Mouse (Mus musculus) limb, embryonic 10.5 days (tissue): Measurements from ENCODE around the gene Mpdz. TPM values are rescaled to one million over a fixed set of nuclear protein-coding genes. Genes with fewer than 3 reads are reported as not detected.

Experiments
- DNase-seq: peaks from one replicate; pipeline ENCODE4 v3.0.0-alpha.2; 2017; ENCODE audit warnings: low spot score
- H3K27ac ChIP-seq: fragments of 300-500 bp; sonication (generic); 2 replicates; pipeline ENCODE4 v1.5.1; 2016; ENCODE audit warnings: mild to moderate bottlenecking
- H3K27me3 ChIP-seq: fragments of 300-500 bp; sonication (generic); 2 replicates; pipeline ENCODE4 v1.6.1; 2016; ENCODE audit warnings: low read depth, mild to moderate bottlenecking; ENCODE audit not compliant: poor library complexity, severe bottlenecking
- H3K36me3 ChIP-seq: fragments of 300-500 bp; sonication (generic); 2 replicates; pipeline ENCODE4 v1.6.1; 2016; ENCODE audit warnings: mild to moderate bottlenecking, moderate library complexity
- H3K4me1 ChIP-seq: fragments of 300-500 bp; sonication (generic); 2 replicates; pipeline ENCODE4 v1.6.1; 2016
- H3K4me3 ChIP-seq: fragments of 300-500 bp; sonication (generic); 2 replicates; pipeline ENCODE4 v1.5.1; 2016; ENCODE audit warnings: mild to moderate bottlenecking, moderate library complexity
- H3K9me3 ChIP-seq: fragments of 300-500 bp; sonication (generic); replicated peaks from 2 replicates; pipeline ENCODE4 v1.6.1; 2016; ENCODE audit warnings: mild to moderate bottlenecking
- WGBS: fragments of 180-500 bp; shearing (Covaris S2); methylation state at CpG from one replicate; pipeline ENCODE4 v1.1.7; 2016; 5-methylcytosine and 5-hydroxymethylcytosine counted together
- polyA plus RNA-seq: library from polyadenylated mRNA; unstranded; fragments of >200 nt; fragmentation: Nextera tagmentation; extraction: Ambion mirVana; gene quantifications from 2 replicates; pipeline ENCODE4 v1.2.1, GENCODE M21; 2016

The Mpdz gene
- polyA plus RNA-seq, 1 experiment from 2014 or later = 44.5 TPM

- no peak overlapping the region for H3K27ac ChIP-seq
- no peaks in the 10 kb centered on the region for H3K9me3 ChIP-seq
- H3K36me3 ChIP-seq = peaks cover 56% of the 10 kb centered on the region
- no peak for DNase-seq
- no peaks in the 10 kb centered on the region for H3K27me3 ChIP-seq
- H3K4me3 ChIP-seq = no peak overlapping the region
- WGBS = 93% methylated on average over 10 of the region's 10 CpGs
- no peaks in the 10 kb centered on the region for H3K4me1 ChIP-seq
These were observed 134.9 kb downstream of the Mpdz start for GRCm38 (mm10) chr4:81307596-81308265.

DNA sequence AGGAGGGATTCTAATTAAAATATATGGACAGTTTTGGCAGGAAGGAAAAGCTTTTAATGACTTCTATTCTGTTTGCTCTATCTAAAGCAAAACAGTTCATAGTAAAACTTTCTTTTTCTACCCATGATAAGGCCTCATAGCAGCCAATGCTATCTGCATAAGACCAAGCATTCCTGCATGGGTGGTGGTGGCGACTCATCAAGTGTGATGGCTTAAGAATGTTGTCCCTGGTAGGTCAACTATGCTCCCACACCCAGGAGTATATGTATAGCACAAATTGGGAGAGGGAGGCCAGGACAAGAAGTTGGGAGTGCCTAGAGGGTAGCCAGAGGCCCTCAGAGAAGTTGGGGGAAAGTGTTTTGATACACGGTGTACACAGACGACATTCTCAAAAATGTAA is 140.6 kb downstream of the Mpdz start:
- 95% methylated on average over 3 of the region's 3 CpGs for WGBS
- peaks cover 61% of the 10 kb centered on the region for H3K36me3 ChIP-seq

DNA sequence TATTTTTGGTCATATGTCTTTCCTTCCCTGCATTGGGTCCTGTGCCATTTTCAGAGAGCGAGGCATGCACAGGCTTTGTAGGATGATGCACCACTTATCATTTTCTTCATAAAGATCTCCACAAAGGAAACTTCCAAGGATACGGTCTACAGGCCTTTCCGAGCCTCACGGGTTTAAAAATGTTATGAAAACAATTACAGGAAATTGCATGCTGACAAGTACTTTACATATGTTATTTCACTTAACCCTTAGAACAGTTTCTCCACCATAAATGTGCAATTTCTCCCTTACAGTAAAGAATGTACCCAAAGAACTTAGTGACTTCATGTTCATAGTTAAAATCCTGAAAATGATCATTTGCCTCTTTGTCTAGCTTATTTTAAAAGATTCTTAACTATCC is 144.2 kb downstream of the Mpdz start:
- no peaks in the 10 kb centered on the region for H3K9me3 ChIP-seq
- 86% methylated on average over 4 of the region's 4 CpGs for WGBS
- no peaks in the 10 kb centered on the region for H3K27me3 ChIP-seq
- peaks cover 63% of the 10 kb centered on the region for H3K36me3 ChIP-seq
- no peak overlapping the region for H3K27ac ChIP-seq
- H3K4me1 ChIP-seq = no peaks in the 10 kb centered on the region
- no peak overlapping the region for H3K4me3 ChIP-seq
- DNase-seq = no peak

More for the DNA sequence above, 140.6 kb downstream of the Mpdz start:
- Histone ChIP-seq H3K27me3 (no peaks in the 10 kb centered on the region), H3K4me1 (no peaks in the 10 kb centered on the region), H3K9me3 (no peaks in the 10 kb centered on the region), H3K27ac (no peak overlapping the region), H3K4me3 (no peak overlapping the region)
- no peak for DNase-seq

GRCm38 (mm10) chr4:81293309-81293708 is 149.3 kb downstream of the Mpdz start:
- no peak overlapping the region for H3K27ac ChIP-seq
- peaks cover 76% of the 10 kb centered on the region for H3K36me3 ChIP-seq
- H3K4me1 ChIP-seq = no peaks in the 10 kb centered on the region
- no peak overlapping the region for H3K4me3 ChIP-seq
- no peaks in the 10 kb centered on the region for H3K9me3 ChIP-seq
- H3K27me3 ChIP-seq = no peaks in the 10 kb centered on the region
- no peak for DNase-seq

DNA sequence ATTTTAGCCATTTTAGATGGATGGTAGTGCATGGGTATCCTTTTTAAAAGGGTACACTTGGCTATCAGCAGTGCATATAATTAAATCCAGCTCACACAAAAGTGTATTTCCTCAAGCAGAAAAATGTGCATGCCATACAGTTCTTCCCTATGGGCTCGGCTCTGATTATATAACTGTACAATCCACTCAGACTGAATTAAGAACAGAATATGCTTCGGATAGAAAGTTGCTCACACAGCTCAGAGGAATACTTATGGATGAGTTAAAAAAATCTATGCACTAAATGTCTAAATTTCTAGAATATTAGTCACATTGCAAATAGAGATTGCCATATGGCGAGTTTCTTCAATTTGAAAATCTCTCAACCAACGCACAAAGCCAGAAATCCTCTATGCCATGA is 157.1 kb downstream of the Mpdz start:
- DNase-seq = no peak
- Histone ChIP-seq H3K4me3 (no peak overlapping the region), H3K36me3 (peaks cover 83% of the 10 kb centered on the region)

GRCm38 (mm10) chr4:81283611-81284010 is 159.0 kb downstream of the Mpdz start:
- Histone ChIP-seq H3K4me1 (no peaks in the 10 kb centered on the region), H3K9me3 (no peaks in the 10 kb centered on the region), H3K36me3 (peaks cover 83% of the 10 kb centered on the region), H3K27me3 (no peaks in the 10 kb centered on the region), H3K4me3 (no peak overlapping the region), H3K27ac (no peak overlapping the region)
- 95% methylated on average over 3 of the region's 3 CpGs for WGBS
- no peak for DNase-seq

More for the DNA sequence above, 157.1 kb downstream of the Mpdz start:
- Histone ChIP-seq H3K27ac (no peak overlapping the region), H3K9me3 (no peaks in the 10 kb centered on the region), H3K27me3 (no peaks in the 10 kb centered on the region), H3K4me1 (no peaks in the 10 kb centered on the region)
- WGBS = 93% methylated on average over 4 of the region's 4 CpGs

- Histone ChIP-seq H3K9me3 (no peaks in the 10 kb centered on the region), H3K4me1 (no peaks in the 10 kb centered on the region), H3K27ac (no peak overlapping the region), H3K36me3 (peaks cover 84% of the 10 kb centered on the region), H3K4me3 (no peak overlapping the region), H3K27me3 (no peaks in the 10 kb centered on the region)
- DNase-seq = no peak
- WGBS = 92% methylated on average over 6 of the region's 6 CpGs
These were observed 159.5 kb downstream of the Mpdz start for GRCm38 (mm10) chr4:81283081-81283480.

DNA sequence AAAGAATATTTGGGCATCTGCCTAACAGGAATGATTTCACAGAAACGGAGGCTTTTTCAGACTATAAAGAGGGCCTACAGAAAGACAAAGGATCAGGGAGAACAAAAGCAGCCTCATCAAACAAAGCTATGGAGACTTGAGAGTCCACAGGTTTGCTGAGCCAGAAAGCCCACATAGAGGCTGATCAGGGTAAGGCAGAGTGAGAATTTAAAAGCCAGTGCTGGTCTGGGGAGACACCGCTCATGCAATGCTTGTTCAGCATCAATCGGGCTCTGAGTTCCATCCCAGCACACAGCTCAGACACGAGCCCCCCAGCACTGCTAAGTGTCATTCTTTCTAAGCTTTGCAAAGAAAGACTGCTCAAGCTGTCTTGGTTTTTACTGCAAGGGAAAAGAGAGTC is 162.5 kb downstream of the Mpdz start:
- 86% methylated on average over 4 of the region's 4 CpGs for WGBS
- no peak for DNase-seq
- H3K4me3 ChIP-seq = no peak overlapping the region
- peaks cover 74% of the 10 kb centered on the region for H3K36me3 ChIP-seq
- no peaks in the 10 kb centered on the region for H3K27me3 ChIP-seq
- H3K27ac ChIP-seq = no peak overlapping the region
- H3K9me3 ChIP-seq = no peaks in the 10 kb centered on the region
- no peaks in the 10 kb centered on the region for H3K4me1 ChIP-seq

GRCm38 (mm10) chr4:81279451-81279850 is 163.2 kb downstream of the Mpdz start:
- H3K27ac ChIP-seq = no peak overlapping the region
- H3K9me3 ChIP-seq = no peaks in the 10 kb centered on the region
- WGBS = 90% methylated on average over 5 of the region's 5 CpGs
- no peak overlapping the region for H3K4me3 ChIP-seq
- H3K4me1 ChIP-seq = no peaks in the 10 kb centered on the region
- no peak for DNase-seq
- H3K27me3 ChIP-seq = no peaks in the 10 kb centered on the region
- peaks cover 69% of the 10 kb centered on the region for H3K36me3 ChIP-seq

GRCm38 (mm10) chr4:81275957-81276715 is 166.5 kb downstream of the Mpdz start:
- H3K36me3 ChIP-seq = peaks cover 39% of the 10 kb centered on the region
- H3K4me3 ChIP-seq = no peak overlapping the region
- H3K9me3 ChIP-seq = no peaks in the 10 kb centered on the region
- H3K27ac ChIP-seq = no peak overlapping the region
- H3K4me1 ChIP-seq = no peaks in the 10 kb centered on the region
- WGBS = 76% methylated on average over 6 of the region's 6 CpGs
- DNase-seq = no peak
- no peaks in the 10 kb centered on the region for H3K27me3 ChIP-seq

DNA sequence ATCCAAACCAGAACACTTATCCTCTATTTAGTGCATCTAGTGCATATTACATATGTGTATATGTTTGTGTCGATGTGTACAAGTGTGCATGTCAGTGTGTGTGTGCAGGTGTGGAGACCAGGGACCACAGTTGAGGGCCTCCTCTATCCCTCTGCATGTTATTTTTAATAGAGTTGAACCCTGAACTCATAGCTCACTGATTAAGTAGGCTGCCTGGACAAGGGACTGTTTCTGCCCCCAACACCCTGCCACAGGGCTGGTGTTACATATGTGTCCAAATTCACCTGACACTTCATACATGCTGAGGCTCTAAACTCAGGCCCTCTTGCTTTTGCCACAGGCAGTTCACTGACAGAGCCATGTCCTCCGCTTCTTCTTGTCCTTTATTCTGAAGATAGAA is 169.5 kb downstream of the Mpdz start:
- H3K27ac ChIP-seq = no peak overlapping the region
- WGBS = 94% methylated on average over 2 of the region's 2 CpGs
- H3K27me3 ChIP-seq = no peaks in the 10 kb centered on the region
- DNase-seq = no peak
- peaks cover 15% of the 10 kb centered on the region for H3K36me3 ChIP-seq
- no peak overlapping the region for H3K4me3 ChIP-seq
- no peaks in the 10 kb centered on the region for H3K9me3 ChIP-seq
- no peaks in the 10 kb centered on the region for H3K4me1 ChIP-seq

- H3K9me3 ChIP-seq = no peaks in the 10 kb centered on the region
- H3K36me3 ChIP-seq = no peaks in the 10 kb centered on the region
- H3K27me3 ChIP-seq = no peaks in the 10 kb centered on the region
- WGBS = 74% methylated on average over 6 of the region's 6 CpGs
- no peak for DNase-seq
- H3K4me1 ChIP-seq = no peaks in the 10 kb centered on the region
- H3K4me3 ChIP-seq = no peak overlapping the region
- no peak overlapping the region for H3K27ac ChIP-seq
These were observed 189.5 kb downstream of the Mpdz start for GRCm38 (mm10) chr4:81252859-81253780.

DNA sequence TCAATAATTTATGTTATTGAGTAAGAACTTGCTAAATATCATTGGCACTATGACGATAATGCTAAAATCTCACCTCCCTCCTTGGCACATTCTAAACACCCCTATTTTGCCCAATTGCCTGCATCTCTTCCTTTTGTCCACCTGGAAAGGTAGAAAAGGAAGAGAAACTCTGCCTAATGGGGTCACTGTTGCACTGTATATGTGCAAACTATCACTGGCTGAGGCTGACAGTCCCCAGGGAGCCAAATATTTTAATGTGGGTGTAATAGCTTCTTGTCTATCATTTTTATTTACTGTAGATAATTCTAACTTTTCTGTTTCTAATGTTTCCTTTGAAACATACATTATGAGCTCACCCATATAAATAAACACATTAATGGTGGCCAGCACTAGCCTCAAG is 190.3 kb downstream of the Mpdz start:
- no peaks in the 10 kb centered on the region for H3K9me3 ChIP-seq
- no peak overlapping the region for H3K27ac ChIP-seq
- no peaks in the 10 kb centered on the region for H3K4me1 ChIP-seq
- DNase-seq = no peak
- H3K36me3 ChIP-seq = no peaks in the 10 kb centered on the region
- 92% methylated on average over 1 of the region's 1 CpGs for WGBS
- H3K4me3 ChIP-seq = no peak overlapping the region
- H3K27me3 ChIP-seq = no peaks in the 10 kb centered on the region
